Mouse (Mus musculus): ENCODE results near the gene Dgkg. TPM values are rescaled to one million over a fixed set of nuclear protein-coding genes. Genes with fewer than 3 reads are reported as not detected.

The Dgkg gene
- polyA plus RNA-seq, 1 experiment from 2014 or later = 0.47 TPM

- 77% methylated on average over 8 of the region's 8 CpGs for WGBS
- no peak overlapping the region for H3K4me2 ChIP-seq (replicated peaks)
- H3K36me3 ChIP-seq = no peaks in the 10 kb centered on the region
- no peak overlapping the region for H3K27ac ChIP-seq (replicated peaks)
- H3K4me1 ChIP-seq = no peaks in the 10 kb centered on the region
- no peaks in the 10 kb centered on the region for H3K27me3 ChIP-seq
- no peaks in the 10 kb centered on the region for H3K9me3 ChIP-seq (replicated peaks)
- no peak overlapping the region for H3K9ac ChIP-seq
- ATAC-seq (ENCODE audit: insufficient number of reproducible peaks, low FRiP score, low TSS enrichment, low read depth) = no peak
- no peak overlapping the region for H3K4me3 ChIP-seq (replicated peaks)
Observed at GRCm38 (mm10) chr16:22643460-22643859, 13.6 kb downstream of the Dgkg start.

- Histone ChIP-seq H3K27ac (replicated peaks) (no peak overlapping the region), H3K27me3 (no peaks in the 10 kb centered on the region), H3K9ac (no peak overlapping the region), H3K36me3 (no peaks in the 10 kb centered on the region), H3K4me3 (replicated peaks) (no peak overlapping the region), H3K9me3 (replicated peaks) (no peaks in the 10 kb centered on the region), H3K4me2 (replicated peaks) (no peak overlapping the region), H3K4me1 (no peaks in the 10 kb centered on the region)
- ATAC-seq (ENCODE audit: insufficient number of reproducible peaks, low FRiP score, low TSS enrichment, low read depth) = no peak
- 82% methylated on average over 6 of the region's 6 CpGs for WGBS
Observed at GRCm38 (mm10) chr16:22642953-22643352, 14.1 kb downstream of the Dgkg start.

- H3K27me3 ChIP-seq = no peaks in the 10 kb centered on the region
- WGBS = 69% methylated on average over 4 of the region's 4 CpGs
- no peaks in the 10 kb centered on the region for H3K4me1 ChIP-seq
- no peaks in the 10 kb centered on the region for H3K9me3 ChIP-seq (replicated peaks)
- H3K4me2 ChIP-seq (replicated peaks) = no peak overlapping the region
- H3K27ac ChIP-seq (replicated peaks) = no peak overlapping the region
- H3K36me3 ChIP-seq = no peaks in the 10 kb centered on the region
- H3K9ac ChIP-seq = no peak overlapping the region
- H3K4me3 ChIP-seq (replicated peaks) = no peak overlapping the region
- no peak for ATAC-seq (ENCODE audit: insufficient number of reproducible peaks, low FRiP score, low TSS enrichment, low read depth)
Observed at GRCm38 (mm10) chr16:22642054-22642453, 15.0 kb downstream of the Dgkg start.

- WGBS = 24% methylated on average over 9 of the region's 9 CpGs
- no peaks in the 10 kb centered on the region for H3K36me3 ChIP-seq
- H3K27me3 ChIP-seq = no peaks in the 10 kb centered on the region
- no peak for ATAC-seq (ENCODE audit: insufficient number of reproducible peaks, low FRiP score, low TSS enrichment, low read depth)
- no peaks in the 10 kb centered on the region for H3K4me1 ChIP-seq
- no peak overlapping the region for H3K27ac ChIP-seq (replicated peaks)
- no peak overlapping the region for H3K4me3 ChIP-seq (replicated peaks)
- H3K9ac ChIP-seq = no peak overlapping the region
- no peaks in the 10 kb centered on the region for H3K9me3 ChIP-seq (replicated peaks)
- H3K4me2 ChIP-seq (replicated peaks) = no peak overlapping the region
Observed at GRCm38 (mm10) chr16:22641588-22641987, 15.4 kb downstream of the Dgkg start.

GRCm38 (mm10) chr16:22637311-22637710 is 19.7 kb downstream of the Dgkg start:
- no peaks in the 10 kb centered on the region for H3K4me1 ChIP-seq
- H3K4me2 ChIP-seq (replicated peaks) = no peak overlapping the region
- no peak for ATAC-seq (ENCODE audit: insufficient number of reproducible peaks, low FRiP score, low TSS enrichment, low read depth)
- no peaks in the 10 kb centered on the region for H3K27me3 ChIP-seq
- WGBS = 64% methylated on average over 3 of the region's 3 CpGs
- H3K9me3 ChIP-seq (replicated peaks) = no peaks in the 10 kb centered on the region
- no peak overlapping the region for H3K4me3 ChIP-seq (replicated peaks)
- H3K9ac ChIP-seq = no peak overlapping the region
- H3K36me3 ChIP-seq = no peaks in the 10 kb centered on the region
- H3K27ac ChIP-seq (replicated peaks) = no peak overlapping the region

GRCm38 (mm10) chr16:22635706-22636105 is 21.3 kb downstream of the Dgkg start:
- 53% methylated on average over 8 of the region's 8 CpGs for WGBS
- Histone ChIP-seq H3K4me3 (replicated peaks) (no peak overlapping the region), H3K9me3 (replicated peaks) (no peaks in the 10 kb centered on the region), H3K27ac (replicated peaks) (no peak overlapping the region), H3K9ac (no peak overlapping the region), H3K36me3 (no peaks in the 10 kb centered on the region), H3K4me2 (replicated peaks) (no peak overlapping the region), H3K4me1 (no peaks in the 10 kb centered on the region), H3K27me3 (no peaks in the 10 kb centered on the region)
- ATAC-seq (ENCODE audit: insufficient number of reproducible peaks, low FRiP score, low TSS enrichment, low read depth) = no peak

GRCm38 (mm10) chr16:22633063-22633462 is 24.0 kb downstream of the Dgkg start:
- Histone ChIP-seq H3K27ac (replicated peaks) (no peak overlapping the region), H3K9me3 (replicated peaks) (no peaks in the 10 kb centered on the region), H3K4me3 (replicated peaks) (no peak overlapping the region), H3K9ac (no peak overlapping the region), H3K4me2 (replicated peaks) (no peak overlapping the region), H3K36me3 (no peaks in the 10 kb centered on the region), H3K27me3 (no peaks in the 10 kb centered on the region), H3K4me1 (no peaks in the 10 kb centered on the region)
- 78% methylated on average over 4 of the region's 4 CpGs for WGBS
- no peak for ATAC-seq (ENCODE audit: insufficient number of reproducible peaks, low FRiP score, low TSS enrichment, low read depth)

- H3K4me2 ChIP-seq (replicated peaks) = no peak overlapping the region
- no peak overlapping the region for H3K4me3 ChIP-seq (replicated peaks)
- ATAC-seq (ENCODE audit: insufficient number of reproducible peaks, low FRiP score, low TSS enrichment, low read depth) = no peak
- H3K36me3 ChIP-seq = no peaks in the 10 kb centered on the region
- H3K9me3 ChIP-seq (replicated peaks) = no peaks in the 10 kb centered on the region
- no peak overlapping the region for H3K9ac ChIP-seq
- no peak overlapping the region for H3K27ac ChIP-seq (replicated peaks)
- H3K27me3 ChIP-seq = no peaks in the 10 kb centered on the region
- H3K4me1 ChIP-seq = no peaks in the 10 kb centered on the region
- WGBS = 74% methylated on average over 4 of the region's 4 CpGs
Observed at GRCm38 (mm10) chr16:22630351-22630750, 26.7 kb downstream of the Dgkg start.

GRCm38 (mm10) chr16:22629900-22630299 is 27.1 kb downstream of the Dgkg start:
- no peak overlapping the region for H3K9ac ChIP-seq
- no peaks in the 10 kb centered on the region for H3K4me1 ChIP-seq
- WGBS = 83% methylated on average over 4 of the region's 4 CpGs

GRCm38 (mm10) chr16:22625987-22626386 is 31.0 kb downstream of the Dgkg start:
- H3K9me3 ChIP-seq (replicated peaks) = no peaks in the 10 kb centered on the region
- H3K27ac ChIP-seq (replicated peaks) = no peak overlapping the region
- WGBS = 91% methylated on average over 5 of the region's 5 CpGs
- no peaks in the 10 kb centered on the region for H3K4me1 ChIP-seq
- no peaks in the 10 kb centered on the region for H3K36me3 ChIP-seq
- ATAC-seq (ENCODE audit: insufficient number of reproducible peaks, low FRiP score, low TSS enrichment, low read depth) = no peak
- H3K4me2 ChIP-seq (replicated peaks) = no peak overlapping the region
- no peaks in the 10 kb centered on the region for H3K27me3 ChIP-seq
- no peak overlapping the region for H3K4me3 ChIP-seq (replicated peaks)
- no peak overlapping the region for H3K9ac ChIP-seq

More at GRCm38 (mm10) chr16:22629900-22630299, 27.1 kb downstream of the Dgkg start:
- no peaks in the 10 kb centered on the region for H3K36me3 ChIP-seq
- no peaks in the 10 kb centered on the region for H3K9me3 ChIP-seq (replicated peaks)
- H3K4me2 ChIP-seq (replicated peaks) = no peak overlapping the region
- H3K27ac ChIP-seq (replicated peaks) = no peak overlapping the region
- H3K27me3 ChIP-seq = no peaks in the 10 kb centered on the region
- H3K4me3 ChIP-seq (replicated peaks) = no peak overlapping the region
- ATAC-seq (ENCODE audit: insufficient number of reproducible peaks, low FRiP score, low TSS enrichment, low read depth) = no peak

- ATAC-seq (ENCODE audit: insufficient number of reproducible peaks, low FRiP score, low TSS enrichment, low read depth) = no peak
- no peak overlapping the region for H3K4me3 ChIP-seq (replicated peaks)
- no peaks in the 10 kb centered on the region for H3K36me3 ChIP-seq
- H3K27ac ChIP-seq (replicated peaks) = no peak overlapping the region
- WGBS = 72% methylated on average over 5 of the region's 5 CpGs
- no peak overlapping the region for H3K9ac ChIP-seq
- no peaks in the 10 kb centered on the region for H3K9me3 ChIP-seq (replicated peaks)
- no peaks in the 10 kb centered on the region for H3K4me1 ChIP-seq
- H3K4me2 ChIP-seq (replicated peaks) = no peak overlapping the region
- no peaks in the 10 kb centered on the region for H3K27me3 ChIP-seq
Observed at GRCm38 (mm10) chr16:22625412-22625811, 31.6 kb downstream of the Dgkg start.

- no peak overlapping the region for H3K9ac ChIP-seq
- H3K36me3 ChIP-seq = no peaks in the 10 kb centered on the region
- H3K27ac ChIP-seq (replicated peaks) = no peak overlapping the region
- H3K4me1 ChIP-seq = no peaks in the 10 kb centered on the region
- H3K4me2 ChIP-seq (replicated peaks) = no peak overlapping the region
- ATAC-seq (ENCODE audit: insufficient number of reproducible peaks, low FRiP score, low TSS enrichment, low read depth) = no peak
- no peak overlapping the region for H3K4me3 ChIP-seq (replicated peaks)
- no peaks in the 10 kb centered on the region for H3K27me3 ChIP-seq
- H3K9me3 ChIP-seq (replicated peaks) = no peaks in the 10 kb centered on the region
- 25% methylated on average over 9 of the region's 9 CpGs for WGBS
Observed at GRCm38 (mm10) chr16:22622286-22622685, 34.7 kb downstream of the Dgkg start.

All from embryonic facial prominence, embryonic 15.5 days (tissue).